Mouse (Mus musculus) adrenal gland, postnatal 10 days (tissue): ENCODE results near the gene Vps54. TPM values are rescaled to one million over a fixed set of nuclear protein-coding genes. Genes with fewer than 3 reads are reported as not detected.
"Not testable (repeated sequence)": the region's sequence is repeated elsewhere in the genome, so short reads cannot be mapped to it uniquely, and the experiment has no call there.

Source experiments
- DNase-seq: peaks from one replicate; pipeline ENCODE4 v3.0.0; 2021; ENCODE audit warnings: mixed read lengths
- long read RNA-seq, 2 experiments: library from polyadenylated mRNA; stranded (forward); transcript quantifications; one replicate each; pipeline ENCODE4 v2.0.0; 2021
- total RNA-seq, 2 experiments: library from RNA; stranded (reverse); gene quantifications; 2 replicates each; pipeline ENCODE4 v1.2.3; 2021

The Vps54 gene
- 10 to 100 TPM; 29.9 to 39.0 TPM for total RNA-seq
- long read RNA-seq, experiment 1, full-length matches to known transcripts, result 11 of 32 reads
- long read RNA-seq, experiment 1, partial matches to known transcripts, result 10 of 32 reads
- long read RNA-seq, experiment 1, other reads (novel, unspliced or antisense), result 11 of 32 reads
- long read RNA-seq, experiment 2, full-length matches to known transcripts, result 25 of 32 reads
- long read RNA-seq, experiment 2, partial matches to known transcripts, result 1 of 32 reads
- long read RNA-seq, experiment 2, other reads (novel, unspliced or antisense), result 6 of 32 reads

GRCm38 (mm10) chr11:21239021-21239661 lies at the start of gene Vps54:
Vps54 (plus strand) TSS chr11:21239281.
- peak; percentile 70 for DNase-seq

GRCm38 (mm10) chr11:21191821-21192220 lies 47.3 kb upstream of the Vps54 start:
- not testable (repeated sequence) for DNase-seq

- DNase-seq, result no peak
Observed at GRCm38 (mm10) chr11:21194851-21195250, 44.2 kb upstream of the Vps54 start.

- no peak for DNase-seq
Observed at GRCm38 (mm10) chr11:21209046-21209445, 30.0 kb upstream of the Vps54 start.

GRCm38 (mm10) chr11:21209701-21210100 lies 29.4 kb upstream of the Vps54 start:
- not testable (repeated sequence) for DNase-seq

GRCm38 (mm10) chr11:21217419-21217818 lies 21.7 kb upstream of the Vps54 start:
- no peak for DNase-seq

- no peak for DNase-seq
Observed at GRCm38 (mm10) chr11:21219281-21219680, 19.8 kb upstream of the Vps54 start.

- no peak for DNase-seq
Observed at GRCm38 (mm10) chr11:21219851-21220587, 19.1 kb upstream of the Vps54 start.

GRCm38 (mm10) chr11:21220754-21221153 lies 18.3 kb upstream of the Vps54 start:
- DNase-seq, result no peak

GRCm38 (mm10) chr11:21221396-21221795 lies 17.7 kb upstream of the Vps54 start:
- no peak for DNase-seq

GRCm38 (mm10) chr11:21222606-21223207 lies 16.4 kb upstream of the Vps54 start:
- no peak for DNase-seq

- DNase-seq, result no peak
Observed at GRCm38 (mm10) chr11:21223539-21223938, 15.5 kb upstream of the Vps54 start.

GRCm38 (mm10) chr11:21224041-21224440 lies 15.0 kb upstream of the Vps54 start:
- no peak for DNase-seq

GRCm38 (mm10) chr11:21224446-21224845 lies 14.6 kb upstream of the Vps54 start:
- DNase-seq, result no peak

GRCm38 (mm10) chr11:21224983-21225382 lies 14.1 kb upstream of the Vps54 start:
- no peak for DNase-seq

- DNase-seq, result no peak
Observed at GRCm38 (mm10) chr11:21235381-21235780, 3.7 kb upstream of the Vps54 start.

GRCm38 (mm10) chr11:21235821-21236220 lies 3.3 kb upstream of the Vps54 start:
- no peak for DNase-seq

- DNase-seq, result no peak
Observed at GRCm38 (mm10) chr11:21236996-21237395, 2.1 kb upstream of the Vps54 start.

- no peak for DNase-seq
Observed at GRCm38 (mm10) chr11:21237474-21238278, 1.4 kb upstream of the Vps54 start.

GRCm38 (mm10) chr11:21238279-21239020 lies 631 bp upstream of the Vps54 start:
- peak; percentile 68 for DNase-seq
